Mouse (Mus musculus) C2C12 (cell line): ENCODE measurements around the gene Atp2a2. TPM values are rescaled to one million over a fixed set of nuclear protein-coding genes. Genes with fewer than 3 reads are reported as not detected.

Source experiments
- H3K27me3 ChIP-seq: one replicate; pipeline ENCODE4 v1.6.1; 2011; ENCODE audit not compliant: control insufficient read depth, insufficient read depth, insufficient read length
- H3K36me3 ChIP-seq: one replicate; pipeline ENCODE4 v1.6.1; 2011; ENCODE audit not compliant: control insufficient read depth, insufficient read depth
- H3K4me3 ChIP-seq: one replicate; pipeline ENCODE4 v1.5.1; 2011; ENCODE audit warnings: mild to moderate bottlenecking, control low read depth; ENCODE audit not compliant: poor library complexity, insufficient read depth, severe bottlenecking
- H3K79me2 ChIP-seq: one replicate; pipeline ENCODE4 v1.6.1; 2011; ENCODE audit not compliant: control insufficient read depth, insufficient read depth
- H3K79me3 ChIP-seq: one replicate; pipeline ENCODE4 v1.6.1; 2011; ENCODE audit warnings: low read depth, control low read depth
- H3ac ChIP-seq: one replicate; pipeline ENCODE3; 2011; ENCODE audit warnings: low read depth; ENCODE audit not compliant: control insufficient read depth, insufficient read length
- CEBPB ChIP-seq: IDR thresholded peaks from one replicate; pipeline ENCODE4 v1.6.1; 2011; ENCODE audit warnings: low read depth, mild to moderate bottlenecking, control low read depth, moderate library complexity
- CTCF ChIP-seq: IDR thresholded peaks from one replicate; pipeline ENCODE4 v1.5.1; 2011; ENCODE audit not compliant: control insufficient read depth, insufficient read depth, insufficient read length
- FOSL1 ChIP-seq: IDR thresholded peaks from one replicate; pipeline ENCODE4 v1.8.0; 2011; ENCODE audit warnings: mild to moderate bottlenecking, low read length; ENCODE audit not compliant: poor library complexity, insufficient read depth, severe bottlenecking
- MAX ChIP-seq: IDR thresholded peaks from one replicate; pipeline ENCODE4 v1.6.1; 2011; ENCODE audit warnings: mild to moderate bottlenecking, control low read depth
- MYOD1 ChIP-seq: IDR thresholded peaks from one replicate; pipeline ENCODE4 v1.6.1; 2011; ENCODE audit warnings: low read depth; ENCODE audit not compliant: control insufficient read depth, insufficient read length
- MYOG ChIP-seq: IDR thresholded peaks from one replicate; pipeline ENCODE4 v1.6.1; 2011; ENCODE audit not compliant: control insufficient read depth, insufficient read length; ENCODE audit errors: extremely low read depth
- USF1 ChIP-seq: IDR thresholded peaks from one replicate; pipeline ENCODE4 v1.6.1; 2011; ENCODE audit warnings: low read depth, mild to moderate bottlenecking, control low read depth, moderate library complexity
- polyA plus RNA-seq: library from polyadenylated mRNA; unstranded; fragments of >200 nt; fragmentation: generic; extraction: Trizol; gene quantifications from one replicate; pipeline ENCODE4 v1.2.1, GENCODE M21; 2012; ENCODE audit warnings: missing spikeins

The Atp2a2 gene
- polyA plus RNA-seq, 1 experiment, result 101 TPM

DNA sequence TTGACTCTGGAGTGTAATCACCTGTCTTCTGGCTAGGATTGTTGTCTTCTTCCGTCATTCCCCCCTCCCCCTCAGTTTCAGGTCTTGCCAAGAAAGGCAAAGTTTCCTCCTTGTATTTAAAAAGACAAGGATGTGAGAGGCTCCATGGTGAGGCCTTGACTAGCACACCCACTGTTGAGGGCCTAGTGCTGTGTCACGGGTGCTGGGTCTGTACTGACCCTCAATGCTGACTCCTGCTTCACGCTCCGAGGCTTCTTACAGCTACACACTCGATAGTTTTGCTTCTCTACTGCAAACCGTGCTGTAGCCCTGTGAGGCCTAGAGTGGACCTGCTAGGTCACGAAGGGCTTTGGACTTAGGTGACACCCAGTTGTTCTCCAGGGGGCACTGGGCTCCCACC, 49.8 kb downstream of the Atp2a2 start:
- no peak overlapping the region for H3K4me3 ChIP-seq
- H3K36me3 ChIP-seq, result peaks cover 54% of the 10 kb centered on the region
- no peak for TF ChIP-seq CTCF
- TF ChIP-seq USF1, result no peak
- TF ChIP-seq CEBPB, result no peak
- TF ChIP-seq FOSL1, result no peak
- TF ChIP-seq MYOG, result no peak
- TF ChIP-seq MYOD1, result no peak
- H3K27me3 ChIP-seq, result no peaks in the 10 kb centered on the region
- no peaks in the 10 kb centered on the region for H3K79me2 ChIP-seq
- no peak overlapping the region for H3ac ChIP-seq
- H3K79me3 ChIP-seq, result no peaks in the 10 kb centered on the region

DNA sequence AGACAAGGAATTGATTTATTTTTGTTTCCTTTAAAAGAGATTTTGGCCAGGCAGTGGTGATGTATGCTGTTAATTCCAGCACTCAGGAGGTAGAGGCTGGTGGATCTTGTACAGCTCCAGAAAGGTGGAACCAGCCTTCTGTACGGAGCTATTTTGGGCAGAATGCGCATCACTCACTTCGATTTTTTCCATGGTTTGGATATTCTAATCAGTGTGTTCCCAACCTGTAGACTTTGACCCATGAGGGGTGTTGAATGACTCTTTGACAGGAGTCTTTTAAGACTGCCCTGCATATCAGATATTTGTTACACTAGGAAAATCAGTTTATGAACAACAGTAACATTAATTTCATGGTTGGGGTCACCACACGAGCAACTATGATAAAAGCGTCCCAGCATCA, 50.7 kb downstream of the Atp2a2 start:
- no peaks in the 10 kb centered on the region for H3K79me3 ChIP-seq
- peaks cover 49% of the 10 kb centered on the region for H3K36me3 ChIP-seq
- H3K27me3 ChIP-seq, result no peaks in the 10 kb centered on the region
- no peak overlapping the region for H3K4me3 ChIP-seq
- no peaks in the 10 kb centered on the region for H3K79me2 ChIP-seq
- no peak for TF ChIP-seq USF1
- H3ac ChIP-seq, result no peak overlapping the region

- TF ChIP-seq MAX, result no peak
- TF ChIP-seq USF1, result no peak
- no peak for TF ChIP-seq CTCF
- no peak for TF ChIP-seq CEBPB
- TF ChIP-seq FOSL1, result no peak
- TF ChIP-seq MYOG, result no peak
- TF ChIP-seq MYOD1, result no peak
- Histone ChIP-seq H3K27me3 (no peaks in the 10 kb centered on the region), H3K36me3 (peaks cover 49% of the 10 kb centered on the region), H3K4me3 (no peak overlapping the region), H3K79me3 (no peaks in the 10 kb centered on the region), H3ac (no peak overlapping the region), H3K79me2 (no peaks in the 10 kb centered on the region)
Measured at GRCm38 (mm10) chr5:122450913-122451317, 51.1 kb downstream of the Atp2a2 start.

DNA sequence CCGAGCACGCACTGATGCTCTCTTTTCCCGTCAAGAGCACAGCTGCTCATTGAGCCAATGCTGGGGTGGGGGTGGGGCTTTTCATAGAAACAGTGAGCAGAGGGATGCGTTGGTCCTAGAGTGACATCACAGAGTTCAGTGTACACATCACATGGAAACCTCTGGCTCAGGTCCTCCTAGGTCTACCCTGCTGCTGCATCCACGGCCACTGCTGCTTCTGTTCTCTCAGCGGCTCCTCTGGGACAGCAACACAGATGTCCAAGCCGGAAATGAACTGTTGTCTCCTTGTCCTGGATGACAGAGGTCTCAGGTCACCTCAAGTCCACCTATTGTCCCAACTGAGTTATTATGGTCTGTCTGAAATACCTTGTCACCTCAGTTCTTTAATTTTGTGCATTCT, 52.1 kb downstream of the Atp2a2 start:
- H3K36me3 ChIP-seq, result peaks cover 49% of the 10 kb centered on the region
- H3K27me3 ChIP-seq, result no peaks in the 10 kb centered on the region
- no peaks in the 10 kb centered on the region for H3K79me2 ChIP-seq
- TF ChIP-seq CTCF, result no peak
- TF ChIP-seq MYOD1, result no peak
- TF ChIP-seq MYOG, result no peak
- TF ChIP-seq MAX, result no peak
- TF ChIP-seq USF1, result no peak
- TF ChIP-seq FOSL1, result no peak
- no peak for TF ChIP-seq CEBPB
- H3K79me3 ChIP-seq, result no peaks in the 10 kb centered on the region
- H3ac ChIP-seq, result no peak overlapping the region
- no peak overlapping the region for H3K4me3 ChIP-seq

GRCm38 (mm10) chr5:122448869-122449268, 53.2 kb downstream of the Atp2a2 start:
- TF ChIP-seq MYOG (no peak), FOSL1 (no peak), CTCF (no peak), MYOD1 (no peak), CEBPB (no peak), USF1 (no peak), MAX (no peak)
- no peaks in the 10 kb centered on the region for H3K27me3 ChIP-seq
- H3K4me3 ChIP-seq, result no peak overlapping the region
- H3ac ChIP-seq, result no peak overlapping the region
- no peaks in the 10 kb centered on the region for H3K79me3 ChIP-seq
- no peaks in the 10 kb centered on the region for H3K79me2 ChIP-seq
- peaks cover 45% of the 10 kb centered on the region for H3K36me3 ChIP-seq

GRCm38 (mm10) chr5:122447857-122448256, 54.2 kb downstream of the Atp2a2 start:
- Histone ChIP-seq H3K27me3 (no peaks in the 10 kb centered on the region), H3K36me3 (peaks cover 41% of the 10 kb centered on the region), H3ac (no peak overlapping the region), H3K79me3 (no peaks in the 10 kb centered on the region), H3K79me2 (no peaks in the 10 kb centered on the region), H3K4me3 (no peak overlapping the region)
- no peak for TF ChIP-seq USF1
- TF ChIP-seq MAX, result no peak
- TF ChIP-seq FOSL1, result no peak
- no peak for TF ChIP-seq MYOD1
- no peak for TF ChIP-seq MYOG
- no peak for TF ChIP-seq CEBPB
